ENCODE assay signal across 8 mouse cellular contexts in genomic region chr13:58543066-58543465, GRCm38 (mm10).
DNase-seq lines count a peak whose midpoint lies in the region; ATAC-seq and TF ChIP-seq lines count a peak whose summit lies in the region.

No protein-coding gene starts in this region.

- H3K27ac ChIP-seq in embryonic facial prominence, embryonic 14.5 days (replicated peaks; ENCODE audit: low read depth, low read length): no peak overlapping the region
- H3K27ac ChIP-seq in kidney, adult 2 months (ENCODE audit: insufficient read depth, low read depth, low read length): no peak overlapping the region
- H3K27ac ChIP-seq in limb, embryonic 15.5 days: no peak overlapping the region

- no peak for TF ChIP-seq POLR2A in kidney, adult 2 months (IDR thresholded peaks at IDR 0.05; ENCODE audit: low read depth, low read length)

- H3K4me1 ChIP-seq in embryonic facial prominence, embryonic 14.5 days (ENCODE audit: control insufficient read depth, insufficient read depth, low read length): no peaks in the 10 kb centered on the region
- no peaks in the 10 kb centered on the region for H3K4me1 ChIP-seq in kidney, adult 2 months (ENCODE audit: control insufficient read depth, insufficient read depth, low read length)
- 0 out of 2 replicates have a peak, but pooled peaks cover 2% of the 10 kb centered on the region for H3K4me1 ChIP-seq in limb, embryonic 15.5 days

- no peak overlapping the region for H3K4me3 ChIP-seq in embryonic facial prominence, embryonic 14.5 days (ENCODE audit: low read depth, low read length)
- no peak overlapping the region for H3K4me3 ChIP-seq in kidney, adult 2 months (ENCODE audit: insufficient read depth, low read depth, low read length)
- H3K4me3 ChIP-seq in limb, embryonic 15.5 days: no peak overlapping the region

- DNase-seq in 3134 (ENCODE audit: extremely low read depth, insufficient read length, low spot score): peak; percentile 47
- peak; percentile 83 for DNase-seq in adrenal gland, postnatal 25 days
- peak; percentile 73 for DNase-seq in embryonic facial prominence, embryonic 14.5 days (ENCODE audit: low spot score)
- peak; percentile 63 for DNase-seq in heart, adult 8-10 months (ENCODE audit: low spot score)
- peak; percentile 75 for DNase-seq in kidney, adult 2 months
- DNase-seq in spleen, postnatal 36 days (ENCODE audit: low spot score in 2 of 2): peak; percentile 63 to 64

- WGBS in embryonic facial prominence, embryonic 14.5 days: 43% methylated on average over 7 of the region's 7 CpGs
- 38% methylated on average over 7 of the region's 7 CpGs for WGBS in kidney, adult 2 months
- 37% methylated on average over 7 of the region's 7 CpGs for WGBS in limb, embryonic 15.5 days

- no peaks in the 10 kb centered on the region for H3K9me3 ChIP-seq in embryonic facial prominence, embryonic 14.5 days (ENCODE audit: control insufficient read depth, low read length)
- H3K9me3 ChIP-seq in limb, embryonic 15.5 days: no peaks in the 10 kb centered on the region

- no peak overlapping the region for H3K9ac ChIP-seq in embryonic facial prominence, embryonic 14.5 days (ENCODE audit: low read depth, low read length)
- no peak overlapping the region for H3K9ac ChIP-seq in limb, embryonic 15.5 days

- H3K27me3 ChIP-seq in embryonic facial prominence, embryonic 14.5 days (replicated peaks; ENCODE audit: control insufficient read depth, insufficient read depth, low read length): no peaks in the 10 kb centered on the region
- H3K27me3 ChIP-seq in kidney, adult 2 months (replicated peaks; ENCODE audit: control insufficient read depth, insufficient read depth, low read length): no peaks in the 10 kb centered on the region
- H3K27me3 ChIP-seq in limb, embryonic 15.5 days: no peaks in the 10 kb centered on the region

- TF ChIP-seq CTCF in kidney, adult 2 months (conservative IDR thresholded peaks at IDR 0.05; ENCODE audit: insufficient read depth, insufficient read length, low read depth, low read length): peak; percentile 91

- no peak overlapping the region for H3K4me2 ChIP-seq in embryonic facial prominence, embryonic 14.5 days (ENCODE audit: low read depth, low read length)
- no peak overlapping the region for H3K4me2 ChIP-seq in limb, embryonic 15.5 days

- peak; percentile 54 for ATAC-seq in embryonic facial prominence, embryonic 14.5 days (ENCODE audit: low read depth)
- 0 out of 2 replicates have a peak, but pooled peaks have one; percentile 56 for ATAC-seq in limb, embryonic 15.5 days (ENCODE audit: insufficient number of reproducible peaks, low FRiP score, low TSS enrichment, low read depth)
- peak; percentile 71 for ATAC-seq in monocyte, adult 5-6 weeks (replicated peaks; ENCODE audit: insufficient number of reproducible peaks, low FRiP score, low TSS enrichment, poor library complexity, severe bottlenecking)

- no peaks in the 10 kb centered on the region for H3K36me3 ChIP-seq in embryonic facial prominence, embryonic 14.5 days (ENCODE audit: control insufficient read depth, insufficient read depth, low read length)
- no peaks in the 10 kb centered on the region for H3K36me3 ChIP-seq in kidney, adult 2 months (ENCODE audit: control insufficient read depth, insufficient read depth, low read length)
- H3K36me3 ChIP-seq in limb, embryonic 15.5 days: no peaks in the 10 kb centered on the region
